Mouse (Mus musculus): ENCODE results near the gene Ddx4.

DNA sequence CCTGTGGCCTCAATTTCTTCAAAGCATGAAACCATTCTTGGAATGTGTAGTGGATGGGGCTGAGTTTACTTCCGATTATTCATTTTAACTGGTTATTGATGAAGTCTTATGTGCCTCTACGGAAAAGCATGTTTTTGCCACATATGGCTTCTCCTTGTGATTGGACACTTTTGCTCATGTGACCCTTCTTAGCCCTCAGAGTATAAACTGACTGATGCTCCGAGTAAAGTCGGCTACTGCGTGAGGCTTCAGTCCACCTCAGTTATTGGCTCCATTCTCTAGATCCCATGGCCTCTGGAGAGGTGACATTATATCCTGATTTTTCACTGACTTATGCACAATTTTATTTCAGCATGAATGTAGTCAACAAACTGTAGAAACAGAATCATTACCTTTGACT, 99.0 kb downstream of the Ddx4 start:
- TF ChIP-seq CTCF (IDR thresholded peaks at IDR 0.05; ENCODE audit: borderline replicate concordance, insufficient read depth, low read length) (no peak), POLR2A (IDR thresholded peaks at IDR 0.05; ENCODE audit: low read depth, low read length) (no peak)
